Mouse (Mus musculus) cerebellum, postnatal 4 days (tissue): ENCODE measurements around the gene Gm26741.
"Not testable (repeated sequence)": the region's sequence is repeated elsewhere in the genome, so short reads cannot be mapped to it uniquely, and the experiment has no call there.

Experiments
- DNase-seq, 2 experiments: peaks; one replicate each; pipeline ENCODE4 v3.0.0; 2022; ENCODE audit warnings: low spot score in 2 of 2, mixed read lengths in 1 of 2

Gm26741 gene

GRCm38 (mm10) chr10:52358467-52358866 is at the start of gene Gm26741:
Gene Gm26741 (plus strand): TSS chr10:52358767.
- no peak for DNase-seq

GRCm38 (mm10) chr10:52309196-52309595 is 49.4 kb upstream of the Gm26741 start:
- DNase-seq = no peak

- no peak for DNase-seq
Measured at GRCm38 (mm10) chr10:52319506-52320286, 38.9 kb upstream of the Gm26741 start.

- DNase-seq = no peak
Measured at GRCm38 (mm10) chr10:52321918-52322317, 36.6 kb upstream of the Gm26741 start.

- DNase-seq = peak in 1 of 2 experiments; percentile 51
Measured at GRCm38 (mm10) chr10:52331007-52331406, 27.6 kb upstream of the Gm26741 start.

GRCm38 (mm10) chr10:52343324-52343723 is 15.2 kb upstream of the Gm26741 start:
- DNase-seq = not testable (repeated sequence)

GRCm38 (mm10) chr10:52353184-52353583 is 5.4 kb upstream of the Gm26741 start:
- DNase-seq = no peak

- no peak for DNase-seq
Measured at GRCm38 (mm10) chr10:52360241-52360735, 1.7 kb downstream of the Gm26741 start.

GRCm38 (mm10) chr10:52360862-52361609 is 2.5 kb downstream of the Gm26741 start:
- DNase-seq = no peak

GRCm38 (mm10) chr10:52368376-52368775 is 9.8 kb downstream of the Gm26741 start:
- DNase-seq = no peak

- DNase-seq = no peak
Measured at GRCm38 (mm10) chr10:52373834-52374233, 15.3 kb downstream of the Gm26741 start.

- DNase-seq = no peak
Measured at GRCm38 (mm10) chr10:52374651-52375050, 16.1 kb downstream of the Gm26741 start.

GRCm38 (mm10) chr10:52376422-52376821 is 17.9 kb downstream of the Gm26741 start:
- DNase-seq = no peak

GRCm38 (mm10) chr10:52377813-52378212 is 19.2 kb downstream of the Gm26741 start:
- no peak for DNase-seq

- DNase-seq = no peak
Measured at GRCm38 (mm10) chr10:52381321-52381801, 22.8 kb downstream of the Gm26741 start.

GRCm38 (mm10) chr10:52381845-52382591 is 23.5 kb downstream of the Gm26741 start, which contains the start of gene Gopc:
Gene Gopc (minus strand): TSS chr10:52382124.
- DNase-seq = peak; percentile 88 to 96

- no peak for DNase-seq
Measured at GRCm38 (mm10) chr10:52383022-52383421, 24.5 kb downstream of the Gm26741 start.

- DNase-seq = no peak
Measured at GRCm38 (mm10) chr10:52383522-52383921, 25.0 kb downstream of the Gm26741 start.

- DNase-seq = peak in 1 of 2 experiments; percentile 34
Measured at GRCm38 (mm10) chr10:52384823-52385610, 26.4 kb downstream of the Gm26741 start.

- DNase-seq = no peak
Measured at GRCm38 (mm10) chr10:52387192-52387591, 28.6 kb downstream of the Gm26741 start.

- DNase-seq = no peak
Measured at GRCm38 (mm10) chr10:52388922-52389430, 30.4 kb downstream of the Gm26741 start, which contains the start of gene Nepn. Gene Nepn (plus strand): TSS chr10:52388972.
